Mouse (Mus musculus) E14TG2a.4 (cell line): ENCODE results near the gene Rem1.

ENCODE experiments used
- CTCF ChIP-seq: conservative IDR thresholded peaks from 2 replicates; pipeline ENCODE4 v1.5.1; 2014; ENCODE audit warnings: low read length
- NANOG ChIP-seq: IDR thresholded peaks from 2 replicates; pipeline ENCODE4 v1.6.1; 2014; ENCODE audit warnings: borderline replicate concordance, low read length, mixed read lengths
- POU5F1 ChIP-seq: IDR thresholded peaks from 2 replicates; pipeline ENCODE4 v1.6.1; 2014; ENCODE audit warnings: low read length, borderline replicate concordance

- no peak for TF ChIP-seq CTCF
- TF ChIP-seq POU5F1 = no peak
- TF ChIP-seq NANOG = no peak
Observed at GRCm38 (mm10) chr2:152674148-152674547, 47.4 kb downstream of the Rem1 start.
